Mouse (Mus musculus): Measurements from ENCODE around the gene Tatdn2. TPM values are rescaled to one million over a fixed set of nuclear protein-coding genes. Genes with fewer than 3 reads are reported as not detected.

Gene Tatdn2
- polyA plus RNA-seq, 1 experiment from 2014 or later = 1.4 TPM

GRCm38 (mm10) chr6:113714797-113715196, 17.9 kb downstream of the Tatdn2 start:
- DNase-seq (ENCODE audit: low spot score) (no peak), ATAC-seq (replicated peaks; ENCODE audit: low FRiP score, low TSS enrichment, low read depth) (no peak)
- peaks cover 94% of the 10 kb centered on the region for H3K36me3 ChIP-seq (ENCODE audit: control insufficient read depth, insufficient read depth, low read length)
- H3K27me3 ChIP-seq (replicated peaks; ENCODE audit: control insufficient read depth, insufficient read depth, low read length) = no peaks in the 10 kb centered on the region
- H3K4me3 ChIP-seq (ENCODE audit: low read depth, low read length) = no peak overlapping the region
- no peak overlapping the region for H3K4me2 ChIP-seq (ENCODE audit: low read length)
- no peaks in the 10 kb centered on the region for H3K9me3 ChIP-seq (ENCODE audit: control insufficient read depth, low read length)
- H3K4me1 ChIP-seq (replicated peaks; ENCODE audit: control insufficient read depth, insufficient read depth, low read length) = no peaks in the 10 kb centered on the region
- 77% methylated on average over 1 of the region's 1 CpGs for WGBS
- no peak overlapping the region for H3K27ac ChIP-seq (ENCODE audit: low read depth)
- H3K9ac ChIP-seq (ENCODE audit: low read length) = no peak overlapping the region

DNA sequence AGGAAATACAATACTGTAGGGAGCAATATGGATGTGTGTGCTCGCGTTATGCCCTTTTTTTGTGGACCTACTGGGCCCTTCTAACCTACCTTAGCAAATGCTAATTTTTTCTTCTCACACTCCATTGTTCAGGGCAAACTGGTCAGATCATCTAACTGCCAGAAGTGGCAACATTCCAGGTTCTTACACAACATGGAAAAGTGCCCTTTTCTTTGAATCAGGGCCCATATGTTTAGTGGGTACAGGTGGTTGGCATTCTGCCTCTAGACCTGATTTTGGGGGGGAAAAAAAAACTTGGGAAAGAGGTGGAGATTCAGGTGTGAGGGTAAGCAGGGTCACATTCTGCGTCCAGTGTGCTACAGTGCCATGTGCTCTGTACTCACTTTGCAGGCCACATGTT, 20.7 kb downstream of the Tatdn2 start:
- H3K4me2 ChIP-seq (ENCODE audit: low read length) = no peak overlapping the region
- H3K27ac ChIP-seq (ENCODE audit: low read depth) = no peak overlapping the region
- DNase-seq (ENCODE audit: low spot score) = no peak
- peaks cover 87% of the 10 kb centered on the region for H3K36me3 ChIP-seq (ENCODE audit: control insufficient read depth, insufficient read depth, low read length)
- WGBS = 88% methylated on average over 3 of the region's 3 CpGs
- ATAC-seq (replicated peaks; ENCODE audit: low FRiP score, low TSS enrichment, low read depth) = no peak
- no peak overlapping the region for H3K9ac ChIP-seq (ENCODE audit: low read length)
- H3K27me3 ChIP-seq (replicated peaks; ENCODE audit: control insufficient read depth, insufficient read depth, low read length) = no peaks in the 10 kb centered on the region
- no peaks in the 10 kb centered on the region for H3K4me1 ChIP-seq (replicated peaks; ENCODE audit: control insufficient read depth, insufficient read depth, low read length)
- no peaks in the 10 kb centered on the region for H3K9me3 ChIP-seq (ENCODE audit: control insufficient read depth, low read length)
- H3K4me3 ChIP-seq (ENCODE audit: low read depth, low read length) = no peak overlapping the region

DNA sequence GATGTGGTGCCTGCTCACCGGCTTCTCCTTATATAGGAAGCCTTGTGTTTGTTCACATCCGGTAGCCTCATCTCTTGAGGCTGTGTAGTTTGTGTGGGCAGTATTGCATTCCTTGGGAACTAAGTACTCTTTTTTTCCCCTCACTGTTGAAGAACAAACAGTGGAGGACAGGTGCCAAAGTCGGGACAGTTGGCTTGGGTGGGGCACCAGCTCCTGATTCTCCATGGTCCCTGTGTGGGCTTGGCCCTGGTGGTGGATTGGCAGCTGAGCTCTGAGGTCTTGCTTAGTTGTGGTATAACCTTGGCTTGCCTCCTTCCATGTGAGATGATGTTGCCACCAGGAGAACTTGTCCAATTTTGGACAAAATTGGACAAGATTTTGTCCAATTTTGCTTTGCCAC, 23.0 kb downstream of the Tatdn2 start, which contains the start of gene Ghrl:
Gene Ghrl (minus strand): TSS at position 3 of the 400 bp plus-strand sequence.
- H3K9ac ChIP-seq (ENCODE audit: low read length) = no peak within 1 kb of the TSS
- 74% methylated on average over 3 of the region's 3 CpGs for WGBS
- no peak within 1 kb of the TSS for H3K4me3 ChIP-seq (ENCODE audit: low read depth, low read length)
- no peaks in the 10 kb centered on the region for H3K27me3 ChIP-seq (replicated peaks; ENCODE audit: control insufficient read depth, insufficient read depth, low read length)
- peaks cover 86% of the 10 kb centered on the region for H3K36me3 ChIP-seq (ENCODE audit: control insufficient read depth, insufficient read depth, low read length)
- no peak within 1 kb of the TSS for H3K27ac ChIP-seq (ENCODE audit: low read depth)
- DNase-seq (ENCODE audit: low spot score) (no peak), ATAC-seq (replicated peaks; ENCODE audit: low FRiP score, low TSS enrichment, low read depth) (no peak)
- no peaks in the 10 kb centered on the region for H3K9me3 ChIP-seq (ENCODE audit: control insufficient read depth, low read length)
- no peaks in the 10 kb centered on the region for H3K4me1 ChIP-seq (replicated peaks; ENCODE audit: control insufficient read depth, insufficient read depth, low read length)
- no peak within 1 kb of the TSS for H3K4me2 ChIP-seq (ENCODE audit: low read length)

DNA sequence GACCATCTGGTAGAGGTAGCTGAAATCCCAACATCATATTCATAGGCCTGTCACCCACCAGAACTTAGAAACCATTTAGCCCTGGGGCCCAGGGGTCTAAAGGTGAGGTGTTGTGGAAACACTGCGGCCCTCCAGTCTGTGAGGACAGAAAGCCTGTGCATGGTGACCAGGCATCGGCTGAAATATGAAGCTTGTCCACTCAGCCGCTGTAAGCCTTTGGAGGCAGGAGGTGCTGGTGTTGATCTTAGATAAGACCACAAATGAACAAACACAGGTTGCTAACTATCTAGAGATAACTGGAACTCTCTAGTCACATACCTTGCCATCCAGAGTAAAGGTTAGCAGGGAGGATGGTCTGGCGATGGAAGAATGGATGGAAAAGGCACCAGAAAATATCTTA, 24.2 kb downstream of the Tatdn2 start:
- Histone ChIP-seq H3K27ac (ENCODE audit: low read depth) (no peak overlapping the region), H3K4me1 (replicated peaks; ENCODE audit: control insufficient read depth, insufficient read depth, low read length) (no peaks in the 10 kb centered on the region), H3K4me2 (ENCODE audit: low read length) (no peak overlapping the region), H3K27me3 (replicated peaks; ENCODE audit: control insufficient read depth, insufficient read depth, low read length) (no peaks in the 10 kb centered on the region), H3K9ac (ENCODE audit: low read length) (no peak overlapping the region), H3K4me3 (ENCODE audit: low read depth, low read length) (no peak overlapping the region), H3K36me3 (ENCODE audit: control insufficient read depth, insufficient read depth, low read length) (peaks cover 85% of the 10 kb centered on the region), H3K9me3 (ENCODE audit: control insufficient read depth, low read length) (no peaks in the 10 kb centered on the region)
- WGBS = 76% methylated on average over 4 of the region's 4 CpGs
- DNase-seq (ENCODE audit: low spot score) (no peak), ATAC-seq (replicated peaks; ENCODE audit: low FRiP score, low TSS enrichment, low read depth) (no peak)

DNA sequence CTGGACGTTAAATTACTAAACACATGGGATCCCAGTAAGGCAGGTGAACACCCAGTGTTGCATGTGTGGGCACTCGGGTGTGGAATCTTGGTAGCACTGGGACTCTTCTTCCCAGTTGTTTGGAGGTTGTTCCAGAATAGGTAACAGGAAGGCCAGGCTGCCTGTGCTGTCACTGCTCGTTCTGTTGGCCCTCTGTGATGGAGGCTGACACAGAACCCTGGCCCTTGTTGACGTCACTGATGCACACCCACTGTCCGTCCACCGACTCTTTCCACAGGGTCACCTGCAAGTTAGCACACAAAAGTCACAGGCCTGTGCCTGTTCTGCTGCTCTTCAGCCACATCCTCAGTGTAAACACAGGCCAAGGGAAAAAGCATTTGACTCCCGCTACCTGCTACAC, 31.3 kb downstream of the Tatdn2 start:
- ATAC-seq (replicated peaks; ENCODE audit: low FRiP score, low TSS enrichment, low read depth) (no peak), DNase-seq (ENCODE audit: low spot score) (no peak)
- Histone ChIP-seq H3K4me3 (ENCODE audit: low read depth, low read length) (no peak overlapping the region), H3K4me1 (replicated peaks; ENCODE audit: control insufficient read depth, insufficient read depth, low read length) (no peaks in the 10 kb centered on the region), H3K4me2 (ENCODE audit: low read length) (no peak overlapping the region), H3K27me3 (replicated peaks; ENCODE audit: control insufficient read depth, insufficient read depth, low read length) (no peaks in the 10 kb centered on the region), H3K9ac (ENCODE audit: low read length) (no peak overlapping the region), H3K36me3 (ENCODE audit: control insufficient read depth, insufficient read depth, low read length) (peaks cover 97% of the 10 kb centered on the region), H3K9me3 (ENCODE audit: control insufficient read depth, low read length) (no peaks in the 10 kb centered on the region), H3K27ac (ENCODE audit: low read depth) (no peak overlapping the region)
- 88% methylated on average over 7 of the region's 7 CpGs for WGBS

DNA sequence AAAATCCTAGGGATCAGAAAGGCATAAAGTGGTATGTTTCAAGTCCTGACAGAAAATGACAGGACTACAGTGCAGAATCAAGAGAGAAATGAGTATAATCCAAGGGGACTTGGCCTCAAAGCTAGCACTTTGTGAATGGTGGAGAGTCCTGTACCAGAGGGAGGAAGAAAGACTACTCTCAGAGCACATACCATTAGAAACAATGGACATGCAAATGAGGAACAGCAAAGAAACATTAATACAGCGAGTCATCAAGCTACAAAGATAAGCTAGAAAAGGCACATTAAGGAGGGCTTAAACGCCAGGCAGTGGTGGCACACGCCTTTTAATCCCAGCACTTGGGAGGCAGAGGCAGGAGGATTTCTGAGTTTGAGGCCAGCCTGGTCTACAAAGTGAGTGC, 34.4 kb downstream of the Tatdn2 start:
- ATAC-seq (replicated peaks; ENCODE audit: low FRiP score, low TSS enrichment, low read depth) (no peak), DNase-seq (ENCODE audit: low spot score) (no peak)
- H3K4me1 ChIP-seq (replicated peaks; ENCODE audit: control insufficient read depth, insufficient read depth, low read length) = no peaks in the 10 kb centered on the region
- no peak overlapping the region for H3K27ac ChIP-seq (ENCODE audit: low read depth)
- peaks cover 99% of the 10 kb centered on the region for H3K36me3 ChIP-seq (ENCODE audit: control insufficient read depth, insufficient read depth, low read length)
- no peak overlapping the region for H3K9ac ChIP-seq (ENCODE audit: low read length)
- no peaks in the 10 kb centered on the region for H3K27me3 ChIP-seq (replicated peaks; ENCODE audit: control insufficient read depth, insufficient read depth, low read length)
- WGBS = 85% methylated on average over 3 of the region's 3 CpGs
- H3K4me3 ChIP-seq (ENCODE audit: low read depth, low read length) = no peak overlapping the region
- no peak overlapping the region for H3K4me2 ChIP-seq (ENCODE audit: low read length)
- H3K9me3 ChIP-seq (ENCODE audit: control insufficient read depth, low read length) = no peaks in the 10 kb centered on the region

GRCm38 (mm10) chr6:113737318-113738046, 40.6 kb downstream of the Tatdn2 start:
- peaks cover 55% of the 10 kb centered on the region for H3K36me3 ChIP-seq (ENCODE audit: control insufficient read depth, insufficient read depth, low read length)
- no peaks in the 10 kb centered on the region for H3K27me3 ChIP-seq (replicated peaks; ENCODE audit: control insufficient read depth, insufficient read depth, low read length)
- no peak for ATAC-seq (replicated peaks; ENCODE audit: low FRiP score, low TSS enrichment, low read depth)
- 0 out of 2 replicates have a peak, but pooled peaks cover 4% of the 10 kb centered on the region for H3K4me1 ChIP-seq (replicated peaks; ENCODE audit: control insufficient read depth, insufficient read depth, low read length)
- H3K27ac ChIP-seq (ENCODE audit: low read depth) = no peak overlapping the region
- H3K9me3 ChIP-seq (ENCODE audit: control insufficient read depth, low read length) = no peaks in the 10 kb centered on the region
- DNase-seq (ENCODE audit: low spot score) = no peak
- no peak overlapping the region for H3K4me3 ChIP-seq (ENCODE audit: low read depth, low read length)
- no peak overlapping the region for H3K9ac ChIP-seq (ENCODE audit: low read length)
- 90% methylated on average over 9 of the region's 9 CpGs for WGBS
- H3K4me2 ChIP-seq (ENCODE audit: low read length) = no peak overlapping the region

DNA sequence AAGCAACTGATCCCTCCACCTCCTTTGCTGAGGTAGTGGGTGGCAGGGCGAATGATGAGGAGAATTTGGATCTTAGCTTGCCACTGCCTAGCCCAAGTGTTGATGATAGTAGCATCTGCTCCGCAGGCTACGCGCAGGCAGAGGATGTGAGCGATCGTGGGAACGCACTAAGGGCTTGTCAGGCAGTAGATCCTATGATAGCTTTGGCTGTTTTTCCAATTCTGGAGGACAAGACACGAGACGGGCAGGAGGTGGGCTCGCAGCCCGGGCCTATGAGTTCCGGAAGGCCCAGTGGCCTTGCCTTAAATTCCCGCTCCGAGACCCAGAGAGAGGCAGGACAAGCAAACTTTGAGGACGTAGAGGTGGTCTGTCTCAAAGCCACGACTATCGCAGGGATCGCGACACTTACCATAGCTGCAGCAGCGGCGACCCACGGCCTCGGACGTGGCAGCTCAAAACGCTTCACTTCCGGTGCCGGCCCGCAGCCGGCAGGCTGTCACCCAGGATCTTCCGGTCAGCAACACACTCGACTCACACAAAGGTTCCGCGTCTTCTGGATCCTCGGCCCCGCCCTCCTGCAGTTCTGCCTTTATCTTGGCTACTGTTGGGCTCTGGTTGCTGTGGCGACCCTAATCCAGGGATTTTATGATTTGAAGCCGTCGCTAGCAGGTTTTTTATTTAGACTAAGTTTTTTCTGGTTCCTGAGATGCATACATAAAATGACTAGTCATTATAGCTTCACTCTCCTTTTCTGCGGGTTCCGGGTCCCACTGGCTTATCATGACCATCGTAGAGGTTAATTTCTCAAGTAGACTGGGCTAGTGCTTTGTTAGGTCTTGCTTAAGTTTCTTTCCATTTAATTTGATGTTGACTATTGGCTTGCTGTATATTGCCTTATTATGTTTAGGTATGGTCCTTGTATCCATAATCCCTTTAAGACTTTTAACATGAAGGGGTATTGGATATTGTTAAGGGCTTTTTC, 43.7 kb downstream of the Tatdn2 start, which contains the start of gene Sec13:
Gene Sec13 (minus strand): TSS at position 508 of the 982 bp plus-strand sequence.
- DNase-seq (ENCODE audit: low spot score) = peak; percentile 97
- Histone ChIP-seq H3K27ac (ENCODE audit: low read depth) (peak within 1 kb of the TSS; percentile 39; the same call in 1 of the 2 replicates), H3K4me1 (replicated peaks; ENCODE audit: control insufficient read depth, insufficient read depth, low read length) (0 out of 2 replicates have a peak, but pooled peaks cover 4% of the 10 kb centered on the region), H3K36me3 (ENCODE audit: control insufficient read depth, insufficient read depth, low read length) (peaks cover 25% of the 10 kb centered on the region), H3K9ac (ENCODE audit: low read length) (peak within 1 kb of the TSS; percentile 85), H3K4me2 (ENCODE audit: low read length) (peak within 1 kb of the TSS; percentile 57), H3K9me3 (ENCODE audit: control insufficient read depth, low read length) (no peaks in the 10 kb centered on the region), H3K4me3 (ENCODE audit: low read depth, low read length) (peak within 1 kb of the TSS; percentile 100), H3K27me3 (replicated peaks; ENCODE audit: control insufficient read depth, insufficient read depth, low read length) (no peaks in the 10 kb centered on the region)
- 7% methylated on average over 41 of the region's 41 CpGs for WGBS
- peak; percentile 87; the same call in 1 of the 2 replicates for ATAC-seq (replicated peaks; ENCODE audit: low FRiP score, low TSS enrichment, low read depth)

Data from intestine, embryonic 14.5 days (tissue).